Mouse (Mus musculus): ENCODE results near the gene Hdac1. TPM values are rescaled to one million over a fixed set of nuclear protein-coding genes. Genes with fewer than 3 reads are reported as not detected.

Hdac1 gene
- total and polyA plus RNA-seq, 2 experiments from 2014 or later, result 25.8 to 73.6 TPM

GRCm38 (mm10) chr4:129494681-129495080, 47.8 kb downstream of the Hdac1 start:
- Histone ChIP-seq H3K36me3 (replicated peaks; ENCODE audit: control insufficient read depth, insufficient read depth, low read length) (0 out of 2 replicates have a peak, but pooled peaks cover 1% of the 10 kb centered on the region), H3K4me2 (ENCODE audit: low read depth, low read length) (no peak overlapping the region), H3K27ac (ENCODE audit: low read depth) (no peak overlapping the region), H3K27me3 (ENCODE audit: control insufficient read depth, insufficient read depth, low read length) (peaks cover 22% of the 10 kb centered on the region), H3K4me1 (ENCODE audit: control insufficient read depth, insufficient read depth) (peaks cover 14% of the 10 kb centered on the region; the same call in 1 of the 2 replicates), H3K9me3 (replicated peaks; ENCODE audit: control insufficient read depth, low read length) (no peaks in the 10 kb centered on the region), H3K9ac (replicated peaks; ENCODE audit: low read depth, low read length) (no peak overlapping the region), H3K4me3 (ENCODE audit: low read depth, low read length) (no peak overlapping the region)
- ATAC-seq (ENCODE audit: insufficient read depth, low read depth), result 0 out of 2 replicates have a peak, but pooled peaks have one; percentile 12
- TF ChIP-seq EP300 (IDR thresholded peaks at IDR 0.05; ENCODE audit: low read depth) (no peak), CTCF (IDR thresholded peaks at IDR 0.05; ENCODE audit: low read depth) (0 out of 2 replicates have a peak, but pooled peaks have one; percentile 9)
- DNase-seq (ENCODE audit: low spot score), result no peak
- WGBS, result 66% methylated on average over 7 of the region's 7 CpGs

- Histone ChIP-seq H3K4me1 (ENCODE audit: control insufficient read depth, insufficient read depth) (peaks cover 11% of the 10 kb centered on the region; the same call in 1 of the 2 replicates), H3K9me3 (replicated peaks; ENCODE audit: control insufficient read depth, low read length) (no peaks in the 10 kb centered on the region), H3K27me3 (ENCODE audit: control insufficient read depth, insufficient read depth, low read length) (peaks cover 22% of the 10 kb centered on the region), H3K9ac (replicated peaks; ENCODE audit: low read depth, low read length) (peak within 1 kb of the TSS; percentile 29; the same call in 1 of the 2 replicates), H3K4me2 (ENCODE audit: low read depth, low read length) (peak within 1 kb of the TSS; percentile 60), H3K27ac (ENCODE audit: low read depth) (no peak within 1 kb of the TSS), H3K36me3 (replicated peaks; ENCODE audit: control insufficient read depth, insufficient read depth, low read length) (peaks cover 34% of the 10 kb centered on the region), H3K4me3 (ENCODE audit: low read depth, low read length) (peak within 1 kb of the TSS; percentile 38)
- DNase-seq (ENCODE audit: low spot score) (no peak), ATAC-seq (ENCODE audit: insufficient read depth, low read depth) (peak; percentile 31)
- TF ChIP-seq CTCF (IDR thresholded peaks at IDR 0.05; ENCODE audit: low read depth) (peak; percentile 17; the same call in 1 of the 2 replicates), EP300 (IDR thresholded peaks at IDR 0.05; ENCODE audit: low read depth) (no peak)
- WGBS, result 5% methylated on average over 63 of the region's 70 CpGs
Measured at GRCm38 (mm10) chr4:129490972-129491880, 51.3 kb downstream of the Hdac1 start, which contains the start of the genes Tssk3 and Fam229a. Gene Tssk3 (minus strand): TSS chr4:129491022. Gene Fam229a (plus strand): TSS chr4:129491190.

- DNase-seq (ENCODE audit: low spot score) (no peak), ATAC-seq (ENCODE audit: insufficient read depth, low read depth) (no peak)
- no peaks in the 10 kb centered on the region for H3K4me1 ChIP-seq (ENCODE audit: control insufficient read depth, insufficient read depth)
- no peak overlapping the region for H3K4me3 ChIP-seq (ENCODE audit: low read depth, low read length)
- TF ChIP-seq CTCF (IDR thresholded peaks at IDR 0.05; ENCODE audit: low read depth) (no peak), EP300 (IDR thresholded peaks at IDR 0.05; ENCODE audit: low read depth) (no peak)
- H3K9me3 ChIP-seq (replicated peaks; ENCODE audit: control insufficient read depth, low read length), result no peaks in the 10 kb centered on the region
- H3K27ac ChIP-seq (ENCODE audit: low read depth), result no peak overlapping the region
- no peaks in the 10 kb centered on the region for H3K27me3 ChIP-seq (ENCODE audit: control insufficient read depth, insufficient read depth, low read length)
- 76% methylated on average over 1 of the region's 1 CpGs for WGBS
- H3K4me2 ChIP-seq (ENCODE audit: low read depth, low read length), result no peak overlapping the region
- H3K9ac ChIP-seq (replicated peaks; ENCODE audit: low read depth, low read length), result no peak overlapping the region
- H3K36me3 ChIP-seq (replicated peaks; ENCODE audit: control insufficient read depth, insufficient read depth, low read length), result peaks cover 76% of the 10 kb centered on the region
Measured at GRCm38 (mm10) chr4:129481090-129481489, 61.4 kb downstream of the Hdac1 start.

GRCm38 (mm10) chr4:129479863-129480262, 62.6 kb downstream of the Hdac1 start:
- H3K4me1 ChIP-seq (ENCODE audit: control insufficient read depth, insufficient read depth), result no peaks in the 10 kb centered on the region
- WGBS, result 87% methylated on average over 3 of the region's 3 CpGs
- no peaks in the 10 kb centered on the region for H3K9me3 ChIP-seq (replicated peaks; ENCODE audit: control insufficient read depth, low read length)
- H3K36me3 ChIP-seq (replicated peaks; ENCODE audit: control insufficient read depth, insufficient read depth, low read length), result peaks cover 76% of the 10 kb centered on the region
- no peak for DNase-seq (ENCODE audit: low spot score)
- no peak overlapping the region for H3K27ac ChIP-seq (ENCODE audit: low read depth)
- H3K27me3 ChIP-seq (ENCODE audit: control insufficient read depth, insufficient read depth, low read length), result no peaks in the 10 kb centered on the region
- no peak overlapping the region for H3K4me2 ChIP-seq (ENCODE audit: low read depth, low read length)
- TF ChIP-seq CTCF (IDR thresholded peaks at IDR 0.05; ENCODE audit: low read depth), result no peak
- no peak for TF ChIP-seq EP300 (IDR thresholded peaks at IDR 0.05; ENCODE audit: low read depth)
- no peak overlapping the region for H3K4me3 ChIP-seq (ENCODE audit: low read depth, low read length)
- no peak for ATAC-seq (ENCODE audit: insufficient read depth, low read depth)
- H3K9ac ChIP-seq (replicated peaks; ENCODE audit: low read depth, low read length), result no peak overlapping the region

GRCm38 (mm10) chr4:129476047-129476446, 66.5 kb downstream of the Hdac1 start:
- Histone ChIP-seq H3K27ac (ENCODE audit: low read depth) (no peak overlapping the region), H3K9me3 (replicated peaks; ENCODE audit: control insufficient read depth, low read length) (no peaks in the 10 kb centered on the region), H3K4me1 (ENCODE audit: control insufficient read depth, insufficient read depth) (no peaks in the 10 kb centered on the region), H3K4me3 (ENCODE audit: low read depth, low read length) (no peak overlapping the region), H3K4me2 (ENCODE audit: low read depth, low read length) (no peak overlapping the region), H3K9ac (replicated peaks; ENCODE audit: low read depth, low read length) (no peak overlapping the region), H3K36me3 (replicated peaks; ENCODE audit: control insufficient read depth, insufficient read depth, low read length) (peaks cover 81% of the 10 kb centered on the region), H3K27me3 (ENCODE audit: control insufficient read depth, insufficient read depth, low read length) (no peaks in the 10 kb centered on the region)
- DNase-seq (ENCODE audit: low spot score), result no peak
- ATAC-seq (ENCODE audit: insufficient read depth, low read depth), result no peak
- no peak for TF ChIP-seq CTCF (IDR thresholded peaks at IDR 0.05; ENCODE audit: low read depth)
- TF ChIP-seq EP300 (IDR thresholded peaks at IDR 0.05; ENCODE audit: low read depth), result no peak
- 89% methylated on average over 11 of the region's 11 CpGs for WGBS

Small RNA genes within 50 kb of the gene (microRNA-seq; reads per million reads assigned to microRNA genes)
- not detected for gene Mir8119

Other genes with a start within 250 kb of the Hdac1 start
- 97.3 and 101 TPM in 2 replicates for gene Rbbp4, start 207.3 kb downstream of the Hdac1 start, total RNA-seq (2014; rRNA removed; ENCODE audit: low replicate concordance)
- 221 and 222 TPM in 2 replicates for gene Rbbp4, start 207.3 kb downstream of the Hdac1 start, polyA plus RNA-seq (2015; fragmentation: Nextera tagmentation; extraction: Ambion mirVana)
- gene Zbtb8os, start 207.0 kb downstream of the Hdac1 start, total RNA-seq (2014; rRNA removed; ENCODE audit: low replicate concordance), result 13.5 and 20.8 TPM in 2 replicates
- gene Zbtb8os, start 207.0 kb downstream of the Hdac1 start, polyA plus RNA-seq (2015; fragmentation: Nextera tagmentation; extraction: Ambion mirVana), result 32.2 and 33.7 TPM in 2 replicates
- gene Zbtb8a, start 164.6 kb downstream of the Hdac1 start, total RNA-seq (2014; rRNA removed; ENCODE audit: low replicate concordance), result 14.0 and 15.4 TPM in 2 replicates
- gene Zbtb8a, start 164.6 kb downstream of the Hdac1 start, polyA plus RNA-seq (2015; fragmentation: Nextera tagmentation; extraction: Ambion mirVana), result 7.0 TPM in 2 replicates
- gene Zbtb8b, start 101.9 kb downstream of the Hdac1 start, total RNA-seq (2014; rRNA removed; ENCODE audit: low replicate concordance), result 1.9 and 3.6 TPM in 2 replicates
- 1.1 and 1.6 TPM in 2 replicates for gene Zbtb8b, start 101.9 kb downstream of the Hdac1 start, polyA plus RNA-seq (2015; fragmentation: Nextera tagmentation; extraction: Ambion mirVana)
- 46.3 and 58.4 TPM in 2 replicates for gene Bsdc1, start 81.1 kb downstream of the Hdac1 start, total RNA-seq (2014; rRNA removed; ENCODE audit: low replicate concordance)
- gene Bsdc1, start 81.1 kb downstream of the Hdac1 start, polyA plus RNA-seq (2015; fragmentation: Nextera tagmentation; extraction: Ambion mirVana), result 18.7 and 20.1 TPM in 2 replicates
- not detected in 2 replicates for gene Tssk3, start 51.7 kb downstream of the Hdac1 start, total RNA-seq (2014; rRNA removed; ENCODE audit: low replicate concordance)
- gene Tssk3, start 51.7 kb downstream of the Hdac1 start, polyA plus RNA-seq (2015; fragmentation: Nextera tagmentation; extraction: Ambion mirVana), result not detected in 2 replicates
- not detected in 2 replicates for gene Fam229a, start 51.5 kb downstream of the Hdac1 start, total RNA-seq (2014; rRNA removed; ENCODE audit: low replicate concordance)
- gene Fam229a, start 51.5 kb downstream of the Hdac1 start, polyA plus RNA-seq (2015; fragmentation: Nextera tagmentation; extraction: Ambion mirVana), result 0.22 and 0.52 TPM in 2 replicates
- gene Marcksl1, start 29.1 kb downstream of the Hdac1 start, total RNA-seq (2014; rRNA removed; ENCODE audit: low replicate concordance), result 183 and 192 TPM in 2 replicates
- gene Marcksl1, start 29.1 kb downstream of the Hdac1 start, polyA plus RNA-seq (2015; fragmentation: Nextera tagmentation; extraction: Ambion mirVana), result 135 and 138 TPM in 2 replicates
- gene Lck, start 30.9 kb upstream of the Hdac1 start, total RNA-seq (2014; rRNA removed; ENCODE audit: low replicate concordance), result 2.0 and 8.9 TPM in 2 replicates
- 0.71 and 0.99 TPM in 2 replicates for gene Lck, start 30.9 kb upstream of the Hdac1 start, polyA plus RNA-seq (2015; fragmentation: Nextera tagmentation; extraction: Ambion mirVana)
- 4.6 and 6.2 TPM in 2 replicates for gene Fam167b, start 35.8 kb upstream of the Hdac1 start, total RNA-seq (2014; rRNA removed; ENCODE audit: low replicate concordance)
- 6.1 and 6.2 TPM in 2 replicates for gene Fam167b, start 35.8 kb upstream of the Hdac1 start, polyA plus RNA-seq (2015; fragmentation: Nextera tagmentation; extraction: Ambion mirVana)
- gene Eif3i, start 57.9 kb upstream of the Hdac1 start, total RNA-seq (2014; rRNA removed; ENCODE audit: low replicate concordance), result 408 and 443 TPM in 2 replicates
- gene Eif3i, start 57.9 kb upstream of the Hdac1 start, polyA plus RNA-seq (2015; fragmentation: Nextera tagmentation; extraction: Ambion mirVana), result 169 and 172 TPM in 2 replicates
- gene Tmem234, start 58.0 kb upstream of the Hdac1 start, total RNA-seq (2014; rRNA removed; ENCODE audit: low replicate concordance), result 108 and 115 TPM in 2 replicates
- gene Tmem234, start 58.0 kb upstream of the Hdac1 start, polyA plus RNA-seq (2015; fragmentation: Nextera tagmentation; extraction: Ambion mirVana), result 150 and 161 TPM in 2 replicates
- gene Dcdc2b, start 71.5 kb upstream of the Hdac1 start, total RNA-seq (2014; rRNA removed; ENCODE audit: low replicate concordance), result 9.8 TPM in 1 of 2 replicates, not detected in the other
- gene Dcdc2b, start 71.5 kb upstream of the Hdac1 start, polyA plus RNA-seq (2015; fragmentation: Nextera tagmentation; extraction: Ambion mirVana), result 1.5 and 1.9 TPM in 2 replicates
- gene Iqcc, start 76.4 kb upstream of the Hdac1 start, total RNA-seq (2014; rRNA removed; ENCODE audit: low replicate concordance), result 6.3 TPM in 2 replicates
- 23.0 and 26.3 TPM in 2 replicates for gene Iqcc, start 76.4 kb upstream of the Hdac1 start, polyA plus RNA-seq (2015; fragmentation: Nextera tagmentation; extraction: Ambion mirVana)
- gene Ccdc28b, start 81.2 kb upstream of the Hdac1 start, total RNA-seq (2014; rRNA removed; ENCODE audit: low replicate concordance), result 41.9 and 55.1 TPM in 2 replicates
- gene Ccdc28b, start 81.2 kb upstream of the Hdac1 start, polyA plus RNA-seq (2015; fragmentation: Nextera tagmentation; extraction: Ambion mirVana), result 58.0 and 58.6 TPM in 2 replicates
- 28.3 and 28.5 TPM in 2 replicates for gene Txlna, start 98.4 kb upstream of the Hdac1 start, total RNA-seq (2014; rRNA removed; ENCODE audit: low replicate concordance)
- gene Txlna, start 98.4 kb upstream of the Hdac1 start, polyA plus RNA-seq (2015; fragmentation: Nextera tagmentation; extraction: Ambion mirVana), result 22.7 and 23.2 TPM in 2 replicates
- gene Kpna6, start 130.1 kb upstream of the Hdac1 start, total RNA-seq (2014; rRNA removed; ENCODE audit: low replicate concordance), result 48.8 and 52.3 TPM in 2 replicates
- gene Kpna6, start 130.1 kb upstream of the Hdac1 start, polyA plus RNA-seq (2015; fragmentation: Nextera tagmentation; extraction: Ambion mirVana), result 9.3 and 10.4 TPM in 2 replicates
- 3.6 and 11.8 TPM in 2 replicates for gene Tmem39b, start 154.1 kb upstream of the Hdac1 start, total RNA-seq (2014; rRNA removed; ENCODE audit: low replicate concordance)
- 3.9 and 4.1 TPM in 2 replicates for gene Tmem39b, start 154.1 kb upstream of the Hdac1 start, polyA plus RNA-seq (2015; fragmentation: Nextera tagmentation; extraction: Ambion mirVana)
- gene Khdrbs1, start 199.6 kb upstream of the Hdac1 start, total RNA-seq (2014; rRNA removed; ENCODE audit: low replicate concordance), result 43.5 and 47.8 TPM in 2 replicates
- 42.2 and 44.7 TPM in 2 replicates for gene Khdrbs1, start 199.6 kb upstream of the Hdac1 start, polyA plus RNA-seq (2015; fragmentation: Nextera tagmentation; extraction: Ambion mirVana)